Mouse (Mus musculus) lung, adult 18-20 months (tissue): Measurements from ENCODE around the gene Hemk1.
A peak's percentile ranks its signal among the peaks of the same experiment; 100 is the strongest.

Source experiments
- DNase-seq, 2 experiments: peaks; one replicate each; pipeline ENCODE4 v3.0.0; 2022; ENCODE audit warnings: mixed read lengths in 2 of 2

The Hemk1 gene

DNA sequence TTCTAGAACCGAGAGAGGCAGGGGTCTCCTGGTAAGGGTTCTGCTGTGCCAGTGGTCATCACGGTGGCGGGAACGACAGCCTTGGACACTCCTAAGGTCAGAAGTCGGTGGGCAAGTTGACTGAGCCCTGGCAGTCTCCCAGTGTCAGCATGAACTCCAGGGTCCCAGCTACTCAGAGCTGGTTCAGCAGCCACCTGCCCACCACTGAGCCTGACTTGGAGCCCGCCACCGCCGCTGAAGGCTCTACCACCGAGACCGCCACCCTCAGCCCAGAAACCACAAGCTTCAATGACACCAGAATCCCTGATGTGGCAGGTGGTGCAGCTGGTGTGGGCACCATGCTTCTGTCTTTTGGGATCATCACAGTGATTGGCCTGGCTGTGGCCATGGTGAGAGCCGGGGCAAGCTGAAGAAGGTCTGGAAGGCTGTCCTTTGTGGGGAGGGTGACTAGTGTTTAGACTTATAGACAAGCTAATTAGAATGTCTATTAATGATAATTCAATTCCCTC is 4.1 kb upstream of the Hemk1 start:
- DNase-seq: no peak

DNA sequence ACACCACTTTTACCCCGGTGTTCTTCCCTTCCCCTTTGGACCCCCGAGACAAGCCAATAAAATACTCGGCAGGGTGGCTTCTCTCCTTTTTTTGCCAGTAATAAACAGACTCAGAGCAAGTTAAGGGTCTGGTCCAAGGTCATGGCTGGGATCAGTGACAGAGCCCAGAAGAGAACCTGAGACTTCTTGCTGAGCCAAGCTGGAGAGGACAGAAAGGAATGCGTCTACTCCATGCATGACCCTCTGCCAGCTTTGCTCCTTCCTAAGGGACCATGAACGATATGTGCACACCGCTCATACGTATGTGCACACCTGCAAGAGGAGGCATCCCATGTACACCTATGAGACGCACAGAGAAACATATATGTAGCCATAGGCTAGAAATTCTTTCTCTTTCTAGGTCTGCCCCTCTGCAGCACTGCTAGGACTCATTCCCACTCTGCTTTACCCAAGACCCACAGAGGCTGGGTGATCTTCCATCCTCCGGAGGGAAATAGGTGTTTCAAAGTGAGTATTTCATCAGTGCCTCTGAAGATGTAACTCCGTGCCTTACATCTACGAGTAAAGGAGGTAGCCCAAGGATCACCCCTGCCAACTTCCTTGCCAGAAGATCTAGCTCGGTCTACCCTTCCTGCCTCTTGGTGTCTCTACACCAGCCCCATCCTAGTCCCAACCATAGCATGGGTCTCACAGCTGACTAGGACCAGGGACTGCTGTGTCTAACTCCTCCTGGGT is 2.9 kb upstream of the Hemk1 start:
- no peak for DNase-seq

DNA sequence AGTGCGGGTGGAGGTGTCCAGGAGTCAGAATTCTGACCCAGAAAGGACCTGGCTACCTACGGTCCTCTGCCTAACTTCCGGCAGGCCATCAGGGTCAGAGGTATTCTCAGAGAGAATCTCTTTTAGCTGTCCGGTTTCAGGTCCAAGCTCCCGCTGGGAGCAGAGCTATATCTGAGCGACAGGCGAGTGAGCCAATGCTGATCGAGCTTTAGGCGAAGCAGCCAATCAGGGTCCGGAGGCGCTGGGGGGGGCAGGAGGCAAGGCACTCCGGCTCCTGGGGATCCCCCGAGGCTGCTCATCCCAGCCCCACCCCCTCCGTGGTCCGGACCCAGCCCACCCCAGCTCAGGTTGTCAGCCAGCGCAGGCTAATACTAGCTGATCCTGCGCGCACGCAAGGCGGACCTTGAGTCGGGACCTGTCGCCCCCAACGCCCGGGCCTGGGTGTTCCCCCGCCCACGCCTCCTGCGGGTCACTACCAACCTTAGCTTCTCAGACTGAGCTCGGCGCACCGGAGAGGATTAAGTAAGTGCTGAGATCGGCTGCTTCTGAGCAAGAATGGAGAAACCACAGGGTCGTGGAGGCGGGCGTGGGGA is 2.2 kb upstream of the Hemk1 start, which contains the start of gene 6430571L13Rik:
Gene 6430571L13Rik (plus strand): TSS at position 336 of the 593 bp plus-strand sequence.
- peak; percentile 94 for DNase-seq

DNA sequence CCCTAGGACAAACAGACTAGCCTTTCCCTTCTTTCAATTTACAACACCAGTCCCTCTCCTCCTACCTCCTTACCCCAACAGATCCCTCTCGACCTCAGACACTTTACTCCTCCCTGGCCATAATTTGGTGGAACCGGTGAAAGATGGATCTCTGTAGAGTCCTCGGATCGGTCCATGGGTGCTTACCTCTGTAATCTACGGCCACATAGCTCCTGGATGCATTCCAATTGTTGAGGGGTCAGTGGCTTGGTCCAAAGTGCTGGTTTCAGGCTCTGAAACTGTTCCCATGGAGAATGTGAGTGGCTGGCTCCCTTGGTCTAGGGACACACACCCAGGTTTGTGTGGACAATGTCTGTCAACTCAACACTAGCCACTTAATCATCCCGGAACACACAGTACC is 1.8 kb downstream of the Hemk1 start:
- no peak for DNase-seq

DNA sequence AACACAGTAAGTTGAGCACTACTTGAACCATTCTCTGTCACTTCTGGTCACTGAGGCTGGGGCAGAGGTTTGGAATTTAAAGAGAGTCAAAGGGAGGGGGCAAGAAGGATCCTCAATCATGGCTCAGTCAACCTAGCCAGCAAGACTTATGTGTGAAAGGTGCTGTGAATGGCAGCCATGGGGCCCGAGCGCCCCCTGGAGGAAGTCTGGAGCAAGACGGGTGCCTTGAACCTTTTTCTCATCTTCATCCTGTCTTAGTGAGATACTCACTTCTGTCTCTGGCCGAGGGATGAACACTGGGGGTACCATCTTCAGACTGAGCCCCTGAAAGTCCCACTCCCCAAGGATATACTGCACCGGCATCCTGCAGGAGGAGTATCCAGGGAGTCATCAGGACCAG is 2.2 kb downstream of the Hemk1 start:
- peak; percentile 70 to 75 for DNase-seq

DNA sequence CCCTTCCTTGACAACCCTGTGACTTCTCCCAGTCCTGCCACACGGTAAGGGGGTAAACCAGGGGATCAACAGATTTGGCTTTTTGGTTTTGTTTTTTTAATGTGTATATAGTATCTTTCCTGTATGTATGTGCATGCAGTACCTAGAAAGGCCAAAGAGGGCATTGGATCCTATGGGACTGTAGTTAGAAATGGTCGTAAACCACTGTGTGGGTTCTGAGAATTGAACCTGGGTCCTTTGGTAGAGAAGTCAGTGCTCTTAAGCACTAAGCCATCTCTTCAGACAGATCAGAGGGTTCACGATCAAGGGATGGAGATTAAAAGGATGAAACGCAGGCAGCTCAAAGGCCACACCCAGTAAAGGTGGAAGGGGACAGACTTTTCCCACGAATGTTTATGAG is 3.1 kb downstream of the Hemk1 start:
- no peak for DNase-seq

DNA sequence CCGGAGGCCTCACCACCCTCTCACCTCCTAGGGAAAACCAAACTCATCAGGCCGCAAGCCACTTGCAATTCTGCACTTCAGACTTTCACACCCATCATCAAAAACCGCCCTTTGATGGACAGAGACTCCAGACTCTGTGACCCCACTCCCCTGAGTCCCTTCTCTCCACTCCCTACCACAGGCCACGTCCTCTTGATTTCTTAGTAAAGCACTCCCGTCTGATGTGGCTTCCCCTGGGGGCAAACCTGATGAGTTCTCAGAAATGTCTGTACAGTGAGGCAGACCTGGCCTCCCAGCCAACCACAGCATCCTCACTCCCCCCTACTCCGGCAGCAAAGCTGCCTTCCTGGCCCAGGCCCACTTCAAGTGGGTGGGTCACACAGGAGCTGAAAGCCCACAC is 3.8 kb downstream of the Hemk1 start:
- peak in 1 of 2 experiments; percentile 24 for DNase-seq

DNA sequence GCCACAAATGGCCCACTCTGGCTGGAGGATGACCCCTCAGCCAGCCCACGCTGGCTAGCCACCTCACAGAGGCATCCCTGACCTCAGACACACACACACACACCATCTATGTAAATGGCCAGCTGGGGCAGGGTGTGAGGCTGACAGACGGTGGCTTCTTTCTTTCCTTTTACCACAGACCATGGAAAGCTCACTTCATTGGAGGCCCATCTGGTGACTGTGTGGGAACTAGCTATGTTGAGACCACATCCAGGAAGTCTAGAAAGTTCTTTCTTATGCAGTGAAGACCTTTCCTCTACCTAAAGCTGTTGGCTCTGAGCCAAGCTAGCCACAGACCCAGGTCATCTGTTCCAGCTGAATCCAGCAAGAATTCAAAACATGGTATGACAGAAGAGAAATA is 4.5 kb downstream of the Hemk1 start:
- DNase-seq: no peak

DNA sequence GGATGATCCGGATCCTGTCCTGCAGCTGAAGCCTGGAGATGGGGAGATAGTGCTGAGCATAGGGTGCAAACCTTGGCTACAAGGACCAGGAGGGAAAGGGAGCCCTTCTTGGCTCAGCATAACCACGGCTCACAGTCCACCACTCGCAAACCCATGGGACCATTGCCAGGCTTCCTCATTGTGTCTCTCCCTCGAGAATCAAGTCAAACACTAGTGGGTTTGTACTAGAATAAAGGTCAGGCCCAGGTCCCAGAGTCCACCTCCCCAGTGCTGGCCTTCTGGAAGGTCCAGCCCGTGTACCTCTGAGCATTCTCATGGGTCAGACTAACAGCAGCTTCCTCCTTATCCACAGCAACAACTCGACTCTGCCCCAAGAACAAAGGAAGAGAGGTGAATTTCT is 7.4 kb downstream of the Hemk1 start:
- DNase-seq: no peak

DNA sequence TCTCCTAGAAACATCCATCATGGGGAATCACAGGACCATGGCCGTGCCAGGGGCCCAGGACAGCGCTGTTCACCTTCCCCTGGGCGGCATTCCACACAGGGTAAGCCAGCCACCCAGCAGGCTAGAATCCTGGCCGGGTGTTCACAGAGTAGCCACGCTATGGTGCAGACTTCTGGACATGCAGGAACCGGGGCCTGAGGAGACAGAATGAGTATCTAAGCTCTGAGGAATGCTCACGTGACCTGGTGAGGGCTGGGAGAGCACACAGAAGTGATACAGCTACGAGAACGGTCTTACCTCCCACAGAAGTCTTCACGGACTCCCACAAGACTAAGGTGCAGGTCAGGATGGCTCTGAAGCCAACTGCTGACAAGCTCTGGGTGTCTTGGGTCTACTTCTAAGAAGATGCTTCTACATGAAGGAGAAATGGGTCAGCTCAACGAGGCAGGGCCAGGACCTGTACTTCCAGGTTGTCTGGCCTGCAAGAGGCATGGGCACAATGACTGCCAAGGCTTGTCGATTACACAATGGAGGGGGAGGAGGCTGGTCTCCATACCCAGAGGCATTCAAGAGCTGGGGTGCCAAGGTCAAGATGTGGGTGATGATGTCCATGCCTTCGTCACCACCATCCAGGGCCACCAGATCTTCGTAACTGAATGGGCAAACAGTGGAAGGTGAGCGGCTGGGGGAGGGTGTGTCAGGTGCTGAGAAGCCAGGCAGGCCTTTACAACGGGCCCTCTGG is 10.1 kb downstream of the Hemk1 start:
- peak; percentile 88 to 94 for DNase-seq

DNA sequence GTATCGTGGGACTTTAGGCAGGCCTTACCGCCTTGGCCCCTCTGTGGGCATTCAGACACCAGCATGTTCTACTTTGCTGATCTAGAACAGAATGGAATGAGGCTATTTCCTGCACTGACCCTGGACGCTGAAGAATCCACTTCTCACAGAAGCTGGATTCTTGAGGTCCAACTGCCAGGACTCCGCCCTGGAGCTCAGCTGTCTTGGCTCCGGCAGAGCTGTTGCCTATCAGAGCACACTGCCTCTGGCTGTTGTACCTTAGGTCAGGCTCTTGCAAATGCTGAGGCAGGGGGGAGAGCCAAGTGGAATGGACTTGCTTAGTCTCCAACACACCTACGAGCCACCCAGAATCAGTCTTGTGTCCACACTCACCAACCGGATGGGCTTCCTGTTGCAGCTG is 12.2 kb downstream of the Hemk1 start:
- DNase-seq: peak; percentile 64 to 75

DNA sequence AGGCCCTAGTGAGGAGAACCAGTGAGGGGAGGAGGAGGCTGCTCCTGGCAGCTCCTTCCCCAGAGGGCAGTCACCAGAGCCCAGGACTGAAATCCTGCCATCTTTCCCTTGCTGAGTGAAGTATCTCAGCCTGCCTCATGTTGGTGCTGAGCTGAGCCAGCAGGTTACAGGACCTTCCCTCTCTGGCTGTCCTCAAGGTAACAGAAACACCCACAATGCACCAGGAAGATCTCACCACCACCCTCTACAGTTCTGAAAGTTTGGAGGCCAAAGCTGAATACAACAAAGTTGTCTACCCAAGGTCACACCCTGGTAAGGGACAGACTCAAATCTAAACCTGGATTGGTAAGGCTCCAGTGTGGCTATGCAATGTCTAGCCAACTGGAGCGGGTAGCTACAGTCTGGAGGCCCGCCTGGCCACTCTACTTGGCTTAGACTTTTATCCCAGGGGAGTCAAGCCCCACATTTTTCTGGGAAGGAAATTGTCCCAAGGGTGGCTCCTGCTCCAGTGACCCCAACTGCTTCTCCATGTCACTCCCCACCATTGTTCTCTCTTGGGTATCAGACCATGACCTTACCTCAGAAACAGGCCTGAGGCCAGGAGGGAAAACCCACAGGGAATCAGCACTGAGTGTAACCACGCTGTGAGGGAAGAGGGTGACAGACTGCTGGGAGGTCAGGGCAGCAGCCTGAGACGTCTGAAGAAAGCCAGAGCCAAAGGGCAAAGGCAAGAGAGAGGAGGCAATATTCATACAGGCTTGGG is 13.2 kb downstream of the Hemk1 start:
- DNase-seq: no peak

DNA sequence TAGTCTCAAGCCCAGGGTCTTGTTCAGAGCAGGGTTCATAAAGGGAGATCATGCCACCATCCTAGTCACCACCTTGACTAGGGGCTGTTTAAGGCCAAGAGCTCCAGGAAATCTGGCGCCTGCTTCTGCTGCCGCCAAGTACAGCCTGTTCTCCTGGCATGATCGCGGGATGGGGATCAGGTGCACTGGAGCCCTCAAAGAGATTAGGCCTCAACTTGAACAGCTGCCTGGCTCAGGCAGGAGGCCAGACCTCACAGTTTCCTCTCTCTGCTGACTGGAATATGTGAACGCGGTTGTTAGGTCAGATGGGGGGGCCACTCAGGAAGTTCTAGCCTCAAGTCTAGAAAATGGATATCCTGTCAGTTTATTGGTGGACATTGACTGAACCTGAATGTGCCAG is 14.6 kb downstream of the Hemk1 start:
- peak; percentile 82 to 90 for DNase-seq

DNA sequence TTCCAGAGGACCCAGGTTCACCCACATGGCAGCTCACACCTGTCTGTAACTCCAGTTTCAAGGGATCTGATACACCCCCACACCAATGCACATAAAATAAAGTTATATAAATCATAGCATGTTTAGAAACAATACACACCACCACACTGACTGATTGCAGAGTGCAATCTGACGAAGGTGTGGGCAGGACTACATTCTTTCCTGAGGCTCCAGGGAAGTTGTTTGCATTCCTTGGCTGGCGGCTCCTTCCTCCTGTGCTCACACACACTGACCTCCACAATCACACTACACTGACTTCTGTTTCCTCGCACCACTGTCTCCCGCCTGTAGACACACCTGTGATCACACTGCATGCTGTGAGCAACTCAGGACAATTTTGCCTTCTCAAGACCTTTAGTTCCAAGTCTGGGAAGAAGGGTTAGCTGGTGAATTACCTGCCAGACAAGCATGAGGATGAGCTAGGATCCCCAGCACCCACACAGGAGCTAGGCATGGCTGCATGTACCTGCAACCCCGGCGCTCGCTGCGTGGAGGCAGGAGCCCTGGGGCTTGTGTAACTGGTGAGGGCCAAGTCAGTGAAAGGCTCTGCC is 15.6 kb downstream of the Hemk1 start:
- DNase-seq: peak; percentile 62 to 70

DNA sequence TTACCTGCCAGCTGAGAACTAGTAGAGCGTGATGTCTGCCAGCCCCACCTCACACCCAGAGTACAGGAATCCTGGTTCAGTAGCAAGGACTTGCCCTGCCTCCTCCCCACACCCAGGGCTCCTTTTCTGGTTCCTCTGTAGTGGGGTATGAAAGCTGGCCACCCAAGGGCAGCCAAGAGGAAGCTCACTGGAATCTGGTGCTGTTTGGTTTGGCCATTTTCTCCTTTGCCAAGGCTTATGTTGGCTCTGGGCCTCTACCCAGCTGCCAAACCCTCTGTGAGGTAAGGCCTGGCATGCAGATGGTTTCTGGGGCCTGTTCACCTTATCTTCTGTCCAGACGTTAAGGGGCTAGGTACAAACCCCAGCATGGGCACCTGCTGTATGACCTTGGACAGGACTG is 22.4 kb downstream of the Hemk1 start:
- peak; percentile 61 to 72 for DNase-seq

DNA sequence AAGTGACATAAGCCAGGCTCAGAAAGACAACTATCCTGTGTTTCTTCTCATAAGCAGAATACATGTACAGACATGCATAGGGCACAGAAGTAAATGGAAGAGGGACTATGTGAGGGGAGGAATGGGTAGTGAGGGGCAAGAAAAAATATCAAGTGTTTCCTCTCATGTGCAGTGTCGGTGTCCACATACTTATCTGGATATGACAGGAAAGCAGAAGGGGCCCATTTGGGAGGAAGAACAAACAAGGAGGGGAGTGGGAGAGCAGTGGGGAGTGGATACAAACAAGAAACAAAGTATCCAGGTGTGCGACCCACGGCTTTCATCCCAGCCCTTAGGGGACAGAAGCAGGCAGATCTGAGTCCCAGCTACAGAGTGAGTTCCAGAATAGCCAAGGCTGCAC is 24.2 kb downstream of the Hemk1 start:
- no peak for DNase-seq

DNA sequence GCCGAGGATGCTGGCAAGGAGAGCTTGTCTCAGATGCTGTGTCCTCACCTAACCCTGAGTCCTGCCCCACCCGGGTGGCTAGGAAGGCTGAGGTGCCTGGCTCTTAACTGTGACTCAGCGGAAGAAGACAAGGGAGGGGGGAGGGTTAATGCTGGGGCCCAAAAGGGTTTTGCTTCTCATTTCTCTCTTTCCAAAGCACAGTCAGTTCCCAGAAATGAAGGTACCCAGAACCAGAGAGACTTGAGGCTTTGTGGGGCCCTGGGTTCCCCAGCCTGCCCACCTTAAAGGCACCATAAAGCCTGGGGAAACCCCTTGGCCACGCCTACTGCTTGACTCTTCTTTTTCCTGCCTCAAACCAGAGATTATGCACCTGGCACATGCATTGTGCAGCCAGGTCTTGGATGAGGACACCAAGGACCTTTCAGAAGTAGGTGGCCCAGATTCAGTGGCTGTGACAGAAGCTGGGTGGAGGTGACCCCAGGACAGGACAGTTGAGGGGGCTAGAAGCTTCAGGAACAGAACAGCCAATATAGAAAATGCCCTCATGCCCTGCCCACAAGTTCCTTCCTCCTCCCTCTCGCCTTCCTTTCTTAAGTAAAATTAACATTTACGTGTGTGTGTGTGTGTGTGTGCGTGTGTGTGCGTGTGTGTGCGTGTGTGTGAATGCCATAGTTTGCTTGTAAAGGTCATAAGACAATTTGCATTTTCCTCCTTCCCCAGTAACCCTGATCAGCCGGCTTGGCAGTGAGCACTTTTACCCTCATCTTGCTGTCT is 25.2 kb downstream of the Hemk1 start:
- DNase-seq: peak in 1 of 2 experiments; percentile 47

DNA sequence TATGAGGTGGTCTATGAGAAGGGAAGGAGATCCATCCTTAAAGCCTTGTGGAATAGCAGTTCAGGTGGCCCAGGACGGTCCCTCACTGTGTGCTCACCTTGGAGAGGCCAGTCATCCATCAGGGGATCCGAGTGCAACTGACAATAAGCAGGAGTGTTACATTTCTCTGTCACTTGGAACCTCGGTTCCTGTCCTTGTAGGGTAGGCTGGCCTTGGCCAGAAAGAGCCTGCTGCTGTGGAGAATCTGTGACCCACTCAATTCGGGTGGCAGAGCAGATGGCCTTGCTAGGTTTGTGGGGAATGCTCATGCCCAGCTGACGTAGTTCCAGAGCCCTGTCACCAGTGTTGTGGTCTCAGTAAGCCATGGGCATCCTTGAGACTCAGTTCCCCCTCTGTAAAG is 28.6 kb downstream of the Hemk1 start:
- no peak for DNase-seq

DNA sequence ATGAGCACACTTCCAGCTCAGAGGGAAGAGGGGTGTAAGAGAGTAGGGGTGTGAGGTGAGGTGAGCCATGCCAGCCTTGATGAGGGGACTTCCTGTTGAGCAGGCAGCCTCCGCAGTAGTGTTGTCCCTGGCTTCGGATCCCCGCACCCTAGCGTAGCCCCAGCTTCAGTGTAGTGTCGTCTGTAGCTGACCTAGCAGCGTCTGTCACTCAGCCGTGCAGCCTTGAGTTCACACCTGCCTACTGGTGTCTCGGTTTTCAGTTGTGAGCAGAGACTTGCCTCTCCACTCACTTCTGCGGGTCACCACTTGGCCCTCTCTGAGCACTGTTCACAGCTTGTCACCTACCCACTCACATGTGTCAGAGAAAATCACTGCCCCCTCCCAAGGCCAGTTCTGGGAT is 29.0 kb downstream of the Hemk1 start:
- no peak for DNase-seq

DNA sequence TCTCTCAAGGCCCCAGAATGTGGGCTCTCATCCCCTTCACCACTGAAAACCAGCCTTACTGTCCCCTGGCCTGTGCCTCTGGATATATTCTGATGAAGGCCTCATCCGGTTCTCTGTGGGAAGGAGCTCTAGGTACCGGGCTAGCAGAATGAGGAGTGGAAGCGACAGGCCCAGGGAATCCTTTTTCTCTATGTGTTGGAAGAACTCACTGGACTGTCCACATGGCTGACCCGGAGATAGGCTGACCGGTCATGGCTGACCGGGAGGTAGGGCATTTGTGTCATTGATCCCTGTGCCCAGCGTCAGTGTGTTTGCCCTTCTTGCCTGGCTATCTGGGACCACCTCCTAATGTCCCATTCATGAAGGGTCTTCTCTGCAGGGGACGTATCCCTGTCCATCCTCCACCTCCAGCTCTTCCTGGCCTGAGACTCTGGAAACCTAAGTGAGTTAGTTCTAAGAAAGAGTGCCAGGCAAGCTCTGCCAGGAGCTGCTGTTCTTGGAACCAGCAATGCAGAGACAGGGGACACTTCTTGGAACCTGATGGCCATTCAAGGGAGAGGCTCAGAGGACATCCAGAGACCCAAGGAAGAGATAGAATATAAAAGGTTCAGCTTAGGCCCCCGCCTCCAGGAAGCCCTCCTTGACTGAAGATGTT is 29.7 kb downstream of the Hemk1 start:
- DNase-seq: no peak

DNA sequence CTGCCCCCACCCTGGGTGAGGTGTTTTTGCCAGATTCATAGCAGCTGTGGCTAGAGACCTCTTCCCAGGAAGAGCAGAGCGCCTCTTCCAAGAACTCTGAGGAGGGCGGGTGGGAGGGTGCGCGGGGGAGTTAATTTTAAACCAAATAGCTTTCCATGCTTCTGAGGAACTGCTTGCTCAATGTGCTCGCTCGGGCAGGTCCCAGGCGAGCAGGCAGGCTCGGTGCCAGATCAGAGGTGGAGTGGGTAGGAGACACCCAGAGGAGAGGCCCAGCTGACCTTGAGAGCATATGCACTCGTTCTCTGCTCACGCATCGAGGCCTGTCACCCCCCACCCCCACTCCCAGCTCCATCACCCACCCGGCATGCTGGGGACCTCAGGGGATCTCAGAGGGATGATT is 30.3 kb downstream of the Hemk1 start:
- DNase-seq: peak; percentile 89 to 94
